ENCODE assay signal across 9 mouse cellular contexts in genomic region chr8:126482938-126483337, GRCm38 (mm10). TPM values are rescaled to one million over a fixed set of nuclear protein-coding genes. Genes with fewer than 3 reads are reported as not detected.
DNase-seq lines count a peak whose midpoint lies in the region; ATAC-seq lines count a peak whose summit lies in the region.
"Had no signal": no experiment of that assay in that cellular context is flagged by ENCODE, and none has a peak within 500 bp of the region (broad histone marks: within the 10 kb centered on the region; RNA-seq: fewer than 3 reads in every experiment).

No protein-coding gene starts in this region.

- peak; percentile 60; the same call in 1 of the 2 replicates for ATAC-seq in midbrain, embryonic 15.5 days (replicated peaks)

- H3K36me3 ChIP-seq in limb, embryonic 10.5 days: no peaks in the 10 kb centered on the region
- no peaks in the 10 kb centered on the region for H3K36me3 ChIP-seq in midbrain, embryonic 15.5 days (replicated peaks)

- no peak overlapping the region for H3K4me3 ChIP-seq in limb, embryonic 10.5 days
- H3K4me3 ChIP-seq in midbrain, embryonic 15.5 days: no peak overlapping the region
- H3K4me3 ChIP-seq: myocyte had no signal

- 23% methylated on average over 5 of the region's 5 CpGs for WGBS in limb, embryonic 10.5 days
- WGBS in midbrain, embryonic 15.5 days: 7% methylated on average over 5 of the region's 5 CpGs

- peaks cover 6% of the 10 kb centered on the region; the same call in 1 of the 2 replicates for H3K4me1 ChIP-seq in limb, embryonic 10.5 days
- H3K4me1 ChIP-seq in midbrain, embryonic 15.5 days: no peaks in the 10 kb centered on the region

- no peak overlapping the region for H3K4me2 ChIP-seq in midbrain, embryonic 15.5 days

- H3K27ac ChIP-seq in limb, embryonic 10.5 days: no peak overlapping the region
- no peak overlapping the region for H3K27ac ChIP-seq in midbrain, embryonic 15.5 days

- no peaks in the 10 kb centered on the region for H3K27me3 ChIP-seq in limb, embryonic 10.5 days (ENCODE audit: low read depth, poor library complexity, severe bottlenecking)
- H3K27me3 ChIP-seq in midbrain, embryonic 15.5 days (replicated peaks): peaks cover 5% of the 10 kb centered on the region; the same call in 1 of the 2 replicates

- peak; percentile 64 for DNase-seq in ovary, postnatal 14 days (ENCODE audit: low spot score)
- DNase-seq in ovary, adult 18-20 months (ENCODE audit: low spot score): no peak
- peak; percentile 88 for DNase-seq in embryo, embryonic 10 days (ENCODE audit: low spot score)
- DNase-seq in gastrocnemius, postnatal 25 days: peak; percentile 41
- DNase-seq in kidney, adult 18-20 months: peak; percentile 83
- peak; percentile 78 for DNase-seq in limb, embryonic 10.5 days (ENCODE audit: low spot score)
- DNase-seq in spleen, postnatal 14 days (ENCODE audit: low spot score in 2 of 2): peak; percentile 45 to 64

- no peak overlapping the region for H3K9ac ChIP-seq in midbrain, embryonic 15.5 days

- no peaks in the 10 kb centered on the region for H3K9me3 ChIP-seq in limb, embryonic 10.5 days (replicated peaks)
- H3K9me3 ChIP-seq in midbrain, embryonic 15.5 days: no peaks in the 10 kb centered on the region

RNA-seq across cellular contexts. Expression of gene Tarbp1, which starts 8.1 kb away (rescaled TPM):
- total RNA-seq in gastrocnemius, postnatal 25 days (2021): 1 to 10 TPM; 4.7 to 5.5 TPM
- 2.6 and 2.9 TPM in 2 replicates for polyA plus RNA-seq in limb, embryonic 10.5 days (2016; fragmentation: Nextera tagmentation; extraction: Ambion mirVana)
- 1.5 and 1.8 TPM in 2 replicates for polyA plus RNA-seq in midbrain, embryonic 15.5 days (2015; fragmentation: Nextera tagmentation; extraction: Ambion mirVana)
